Mouse (Mus musculus) gastrocnemius, adult 8-10 months (tissue): ENCODE data around the gene Gm49340. TPM values are rescaled to one million over a fixed set of nuclear protein-coding genes. Genes with fewer than 3 reads are reported as not detected.

Experiments
- total RNA-seq, 4 experiments: library from RNA; stranded (reverse); gene quantifications; 2 replicates each; pipeline ENCODE4 v1.2.4; 2022

The Gm49340 gene
- total RNA-seq, 4 experiments from 2014 or later, result not detected

Other genes with a start within 250 kb of the Gm49340 start
- gene Itgae, start 239.2 kb upstream of the Gm49340 start, total RNA-seq, result under 1 TPM in 3 of 4 experiments, not detected in 1; 0.08 to 0.10 (median 0.09) TPM
- not detected for gene Haspin, start 191.4 kb upstream of the Gm49340 start, total RNA-seq
- 1 to 10 TPM; 6.4 to 9.5 (median 7.0) TPM for gene P2rx5, start 169.3 kb upstream of the Gm49340 start, total RNA-seq
- 10 to 100 TPM; 80.9 to 89.6 (median 84.1) TPM for gene Emc6, start 152.7 kb upstream of the Gm49340 start, total RNA-seq
- 1 to 10 TPM; 4.9 to 9.2 (median 7.2) TPM for gene Tax1bp3, start 152.7 kb upstream of the Gm49340 start, total RNA-seq
- 1 to 10 TPM; 3.3 to 4.3 (median 4.1) TPM for gene Ctns, start 130.7 kb upstream of the Gm49340 start, total RNA-seq
- 1 to 10 TPM in 1 of 4 experiments, under 1 TPM in 3; 0.29 to 1.1 (median 0.71) TPM for gene Shpk, start 130.3 kb upstream of the Gm49340 start, total RNA-seq
- gene Trpv1, start 95.4 kb upstream of the Gm49340 start, total RNA-seq, result under 1 TPM; 0.08 to 0.12 (median 0.10) TPM
- gene Trpv3, start 62.4 kb upstream of the Gm49340 start, total RNA-seq, result not detected
- 1 to 10 TPM; 3.0 to 7.3 (median 4.5) TPM for gene Aspa, start 145 bp upstream of the Gm49340 start, total RNA-seq
- gene Spata22, start within 50 bp of the Gm49340 start, total RNA-seq, result not detected
- gene Olfr20, start 21.0 kb downstream of the Gm49340 start, total RNA-seq, result not detected
- not detected for gene Olfr376, start 41.5 kb downstream of the Gm49340 start, total RNA-seq
- not detected for gene Olfr1, start 69.9 kb downstream of the Gm49340 start, total RNA-seq
- gene Olfr378, start 98.7 kb downstream of the Gm49340 start, total RNA-seq, result not detected
- not detected for gene Olfr380, start 127.8 kb downstream of the Gm49340 start, total RNA-seq
- not detected for gene Olfr381, start 161.9 kb downstream of the Gm49340 start, total RNA-seq
- not detected for gene Olfr382, start 187.5 kb downstream of the Gm49340 start, total RNA-seq